Mouse (Mus musculus) CH12.LX (cell line): ENCODE results near the gene Atp13a3.

Source experiments
- CTCF ChIP-seq, 2 experiments: IDR thresholded peaks in 1 of 2; conservative IDR thresholded peaks in 1 of 2; 2 replicates each; pipeline ENCODE4 v1.5.1; 2011 to 2012; ENCODE audit warnings: low read depth in 2 of 2, low read length in 2 of 2, improper control_type of control experiment in 1 of 2, inconsistent platforms in 1 of 2, mild to moderate bottlenecking in 1 of 2, moderate library complexity in 1 of 2
- EP300 ChIP-seq: IDR thresholded peaks from 2 replicates; pipeline ENCODE4 v1.6.1; 2011; ENCODE audit warnings: low read length, improper control_type of control experiment
- MAFK ChIP-seq: IDR thresholded peaks from 2 replicates; pipeline ENCODE4 v1.6.1; 2011; ENCODE audit warnings: low read length, improper control_type of control experiment; ENCODE audit not compliant: insufficient replicate concordance
- MAX ChIP-seq: IDR thresholded peaks from 2 replicates; pipeline ENCODE4 v1.6.1; 2011; ENCODE audit warnings: low read length, improper control_type of control experiment
- RAD21 ChIP-seq: IDR thresholded peaks from 2 replicates; pipeline ENCODE4 v1.6.1; 2011; ENCODE audit warnings: low read depth, mild to moderate bottlenecking, low read length, improper control_type of control experiment, moderate library complexity
- ZMIZ1 ChIP-seq: IDR thresholded peaks from 2 replicates; pipeline ENCODE4 v1.6.1; 2012; ENCODE audit warnings: low read depth, mild to moderate bottlenecking, inconsistent platforms, low read length, improper control_type of control experiment

GRCm38 (mm10) chr16:30362528-30362927, 43.2 kb downstream of the Atp13a3 start:
- TF ChIP-seq CTCF (conservative IDR thresholded peaks at IDR 0.05 in 1 of 2, IDR thresholded peaks at IDR 0.05 in 1 of 2; ENCODE audit: low read depth in 2 of 2, low read length in 2 of 2): no peak
- TF ChIP-seq EP300: no peak
- no peak for TF ChIP-seq RAD21
- no peak for TF ChIP-seq MAFK
- TF ChIP-seq MAX: no peak
- TF ChIP-seq ZMIZ1: no peak
